Mouse (Mus musculus) lung, embryonic 16.5 days (tissue): Measurements from ENCODE around the gene Dnajc28. TPM values are rescaled to one million over a fixed set of nuclear protein-coding genes. Genes with fewer than 3 reads are reported as not detected.
A peak's percentile ranks its signal among the peaks of the same experiment; 100 is the strongest.

Experiments
- ATAC-seq: fragments of 200-750 bp; cut with Nextera tagmentation; 2 replicates; pipeline ENCODE4 v1.8.0; 2017; ENCODE audit warnings: low read depth, mild to moderate bottlenecking, moderate library complexity
- H3K27ac ChIP-seq: fragments of 300-500 bp; sonication (generic); 2 replicates; pipeline ENCODE4 v1.5.1; 2014; ENCODE audit warnings: mild to moderate bottlenecking, control low read depth, low read length
- H3K27me3 ChIP-seq: fragments of 300-500 bp; sonication (generic); 2 replicates; pipeline ENCODE4 v1.6.1; 2014; ENCODE audit warnings: low read depth, low read length, mixed read lengths; ENCODE audit not compliant: control insufficient read depth, insufficient read depth
- H3K36me3 ChIP-seq: fragments of 300-500 bp; sonication (generic); 2 replicates; pipeline ENCODE4 v1.6.1; 2014; ENCODE audit warnings: low read length; ENCODE audit not compliant: control insufficient read depth, insufficient read depth
- H3K4me1 ChIP-seq: fragments of 300-500 bp; sonication (generic); replicated peaks from 2 replicates; pipeline ENCODE4 v1.6.1; 2014; ENCODE audit warnings: low read length, mixed read lengths; ENCODE audit not compliant: control insufficient read depth, insufficient read depth
- H3K4me2 ChIP-seq: fragments of 300-500 bp; sonication (generic); 2 replicates; pipeline ENCODE4 v1.6.1; 2014; ENCODE audit warnings: low read depth, low read length, control low read depth
- H3K4me3 ChIP-seq: fragments of 300-500 bp; sonication (generic); 2 replicates; pipeline ENCODE4 v1.5.1; 2014; ENCODE audit warnings: mild to moderate bottlenecking, low read length, control low read depth
- H3K9ac ChIP-seq: fragments of 300-500 bp; sonication (generic); 2 replicates; pipeline ENCODE4 v1.6.1; 2014; ENCODE audit warnings: low read length, control low read depth
- H3K9me3 ChIP-seq: fragments of 300-500 bp; sonication (generic); 2 replicates; pipeline ENCODE4 v1.6.1; 2016; ENCODE audit warnings: low read length; ENCODE audit not compliant: control insufficient read depth
- whole genome bisulfite sequencing: fragments of 180-500 bp; shearing (Covaris S2); extraction: QIAGEN DNeasy Blood & Tissue Kit; methylation state at CpG from one replicate; pipeline ENCODE4 v1.1.7; 2014; 5-methylcytosine and 5-hydroxymethylcytosine counted together
- polyA plus RNA-seq: library from polyadenylated mRNA; unstranded; fragments of >200 nt; fragmentation: Nextera tagmentation; extraction: Ambion mirVana; gene quantifications from 2 replicates; pipeline ENCODE4 v1.2.1, GENCODE M21; 2015

Gene Dnajc28
- 2.2 and 2.9 TPM in 2 replicates for polyA plus RNA-seq

DNA sequence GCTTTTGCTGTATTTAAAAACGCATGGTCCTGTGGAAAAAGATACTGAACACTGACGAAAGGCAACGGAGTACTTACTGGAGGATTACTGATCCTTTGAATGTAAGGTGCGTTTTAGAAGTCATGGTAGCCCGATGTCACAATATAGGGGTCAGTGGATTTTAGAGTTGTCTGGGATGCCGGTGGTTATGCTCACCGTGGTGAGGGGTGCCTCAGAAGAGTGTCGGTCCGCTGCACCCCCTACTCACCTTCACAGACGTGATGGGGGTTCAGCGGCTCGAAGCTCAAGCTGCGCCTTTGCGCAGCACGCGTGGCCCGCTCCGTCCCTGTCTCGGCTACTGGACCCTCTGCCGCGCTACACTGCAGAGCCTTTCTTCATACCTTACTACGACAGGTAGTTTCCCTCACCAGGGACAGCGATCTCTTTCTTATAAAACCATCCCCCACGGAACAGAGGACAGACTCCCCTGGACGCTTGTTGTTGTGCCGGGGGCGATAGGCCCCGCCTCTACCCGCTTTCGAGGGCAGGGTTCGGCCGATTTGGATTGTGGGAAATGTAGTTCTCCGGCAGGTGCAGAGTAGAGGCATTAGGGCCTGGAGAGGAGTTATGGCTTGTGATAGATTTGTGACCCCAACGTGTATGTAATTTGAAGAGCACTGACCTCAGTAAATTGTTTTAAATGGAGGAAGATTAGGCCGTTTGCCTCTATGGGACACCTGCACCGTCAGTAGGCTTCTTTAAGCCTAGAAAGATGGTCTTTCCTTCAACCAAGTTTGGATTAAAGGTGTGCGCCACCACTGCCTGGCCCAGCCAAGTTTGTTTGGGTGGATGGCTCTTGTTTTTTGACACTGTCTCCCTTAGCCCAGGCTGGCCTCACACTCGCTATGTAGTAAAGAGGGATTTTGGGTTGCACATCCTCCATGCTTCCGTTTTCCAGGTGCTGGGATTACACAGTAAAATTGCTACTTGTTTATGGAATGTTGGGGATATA, at the start of gene Dnajc28:
Gene Dnajc28, minus strand, starts transcription at position 516 of the 991 bp plus-strand sequence.
- no peaks in the 10 kb centered on the region for H3K9me3 ChIP-seq
- no peak within 1 kb of the TSS for H3K27ac ChIP-seq
- peaks cover 16% of the 10 kb centered on the region for H3K36me3 ChIP-seq
- H3K4me3 ChIP-seq = peak within 1 kb of the TSS; percentile 68
- peak; percentile 91 for ATAC-seq
- peak within 1 kb of the TSS; percentile 74 for H3K9ac ChIP-seq
- peak within 1 kb of the TSS; percentile 86 for H3K4me2 ChIP-seq
- WGBS = 10% methylated on average over 39 of the region's 39 CpGs
- no peaks in the 10 kb centered on the region for H3K4me1 ChIP-seq
- H3K27me3 ChIP-seq = no peaks in the 10 kb centered on the region

GRCm38 (mm10) chr16:91663795-91664194, 45.0 kb upstream of the Dnajc28 start:
- ATAC-seq = no peak
- Histone ChIP-seq H3K27me3 (no peaks in the 10 kb centered on the region), H3K36me3 (peaks cover 61% of the 10 kb centered on the region), H3K4me3 (no peak overlapping the region), H3K9me3 (peaks cover 6% of the 10 kb centered on the region), H3K27ac (no peak overlapping the region), H3K9ac (no peak overlapping the region), H3K4me1 (no peaks in the 10 kb centered on the region), H3K4me2 (no peak overlapping the region)
- WGBS = 86% methylated on average over 3 of the region's 3 CpGs

- Histone ChIP-seq H3K27me3 (no peaks in the 10 kb centered on the region), H3K27ac (no peak overlapping the region), H3K36me3 (peaks cover 71% of the 10 kb centered on the region), H3K9me3 (peaks cover 7% of the 10 kb centered on the region), H3K4me3 (no peak overlapping the region), H3K9ac (no peak overlapping the region), H3K4me2 (no peak overlapping the region), H3K4me1 (no peaks in the 10 kb centered on the region)
- WGBS = 91% methylated on average over 16 of the region's 16 CpGs
- no peak for ATAC-seq
Measured at GRCm38 (mm10) chr16:91662336-91662735, 43.5 kb upstream of the Dnajc28 start.

- ATAC-seq = no peak
- 76% methylated on average over 1 of the region's 1 CpGs for WGBS
- no peak overlapping the region for H3K4me2 ChIP-seq
Measured at GRCm38 (mm10) chr16:91661397-91661796, 42.6 kb upstream of the Dnajc28 start.

DNA sequence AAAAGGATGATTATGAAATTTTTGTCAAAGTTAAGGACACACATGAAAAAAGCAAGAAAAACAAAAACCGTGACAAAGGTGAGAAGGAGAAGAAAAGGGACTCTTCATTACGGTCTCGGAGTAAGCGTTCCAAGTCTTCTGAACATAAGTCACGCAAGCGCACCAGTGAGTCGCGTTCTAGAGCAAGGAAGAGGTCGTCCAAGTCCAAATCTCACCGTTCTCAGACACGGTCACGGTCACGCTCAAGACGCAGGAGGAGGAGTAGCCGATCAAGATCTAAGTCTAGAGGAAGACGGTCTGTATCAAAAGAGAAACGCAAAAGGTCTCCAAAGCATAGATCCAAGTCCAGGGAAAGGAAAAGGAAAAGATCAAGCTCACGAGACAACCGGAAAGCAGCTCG, 41.0 kb upstream of the Dnajc28 start:
- Histone ChIP-seq H3K27ac (no peak overlapping the region), H3K9me3 (peaks cover 7% of the 10 kb centered on the region), H3K4me1 (no peaks in the 10 kb centered on the region), H3K4me3 (no peak overlapping the region), H3K9ac (no peak overlapping the region), H3K4me2 (no peak overlapping the region), H3K36me3 (peaks cover 76% of the 10 kb centered on the region), H3K27me3 (no peaks in the 10 kb centered on the region)
- 97% methylated on average over 20 of the region's 20 CpGs for WGBS
- ATAC-seq = no peak

More at GRCm38 (mm10) chr16:91661397-91661796, 42.6 kb upstream of the Dnajc28 start:
- Histone ChIP-seq H3K9me3 (peaks cover 7% of the 10 kb centered on the region), H3K27ac (no peak overlapping the region), H3K36me3 (peaks cover 72% of the 10 kb centered on the region), H3K4me3 (no peak overlapping the region), H3K27me3 (no peaks in the 10 kb centered on the region), H3K9ac (no peak overlapping the region), H3K4me1 (no peaks in the 10 kb centered on the region)

GRCm38 (mm10) chr16:91658471-91658870, 39.6 kb upstream of the Dnajc28 start:
- Histone ChIP-seq H3K27me3 (no peaks in the 10 kb centered on the region), H3K36me3 (peaks cover 73% of the 10 kb centered on the region), H3K27ac (no peak overlapping the region), H3K4me2 (no peak overlapping the region), H3K9me3 (peaks cover 7% of the 10 kb centered on the region), H3K4me3 (no peak overlapping the region), H3K9ac (no peak overlapping the region), H3K4me1 (no peaks in the 10 kb centered on the region)
- ATAC-seq = no peak
- 95% methylated on average over 5 of the region's 5 CpGs for WGBS

GRCm38 (mm10) chr16:91657285-91657684, 38.5 kb upstream of the Dnajc28 start:
- 96% methylated on average over 17 of the region's 17 CpGs for WGBS
- Histone ChIP-seq H3K4me3 (no peak overlapping the region), H3K9me3 (peaks cover 7% of the 10 kb centered on the region), H3K4me1 (no peaks in the 10 kb centered on the region), H3K9ac (no peak overlapping the region), H3K36me3 (peaks cover 76% of the 10 kb centered on the region), H3K4me2 (no peak overlapping the region), H3K27me3 (no peaks in the 10 kb centered on the region), H3K27ac (no peak overlapping the region)
- peak; percentile 31; the same call in 1 of the 2 replicates for ATAC-seq

DNA sequence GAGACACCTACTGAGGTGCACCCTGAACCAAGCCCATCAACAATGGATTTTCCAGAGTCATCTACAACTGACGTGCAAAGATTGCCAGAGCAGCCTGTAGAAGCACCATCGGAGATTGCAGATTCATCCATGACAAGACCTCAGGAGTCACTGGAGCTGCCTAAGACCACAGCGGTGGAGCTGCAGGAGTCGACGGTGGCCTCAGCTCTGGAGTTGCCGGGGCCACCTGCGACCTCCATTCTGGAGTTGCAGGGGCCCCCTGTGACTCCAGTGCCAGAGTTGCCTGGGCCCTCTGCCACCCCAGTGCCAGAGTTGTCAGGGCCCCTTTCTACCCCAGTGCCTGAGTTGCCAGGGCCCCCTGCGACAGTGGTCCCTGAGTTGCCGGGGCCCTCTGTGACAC, 36.5 kb upstream of the Dnajc28 start:
- H3K9ac ChIP-seq = no peak overlapping the region
- no peak overlapping the region for H3K4me2 ChIP-seq
- whole genome bisulfite sequencing = 97% methylated on average over 9 of the region's 9 CpGs
- no peak for ATAC-seq
- no peaks in the 10 kb centered on the region for H3K27me3 ChIP-seq
- no peak overlapping the region for H3K4me3 ChIP-seq
- H3K27ac ChIP-seq = no peak overlapping the region
- no peaks in the 10 kb centered on the region for H3K4me1 ChIP-seq
- peaks cover 7% of the 10 kb centered on the region for H3K9me3 ChIP-seq
- peaks cover 69% of the 10 kb centered on the region for H3K36me3 ChIP-seq

DNA sequence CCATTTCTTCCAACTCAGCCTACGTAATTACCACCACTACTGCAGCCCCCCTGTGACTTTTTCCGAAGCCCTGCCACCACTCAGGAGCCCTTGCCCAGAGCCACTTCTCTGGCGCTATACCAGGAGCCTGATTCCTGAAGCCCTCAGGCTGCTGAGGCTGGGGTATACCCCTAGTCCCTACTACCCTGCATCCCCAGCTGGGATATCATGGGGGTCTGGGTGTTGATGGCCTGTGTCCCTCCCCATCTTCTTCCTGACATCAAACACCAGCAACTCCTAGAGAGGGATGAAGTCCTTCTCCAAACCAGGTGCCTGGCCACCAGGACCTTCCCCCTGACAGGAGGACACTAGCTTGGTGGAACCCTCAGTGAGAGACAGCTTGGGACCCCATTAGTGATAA, 33.4 kb upstream of the Dnajc28 start:
- ATAC-seq = no peak
- H3K4me1 ChIP-seq = peaks cover 4% of the 10 kb centered on the region

More for the DNA sequence above, 33.4 kb upstream of the Dnajc28 start:
- Histone ChIP-seq H3K9ac (no peak overlapping the region), H3K27me3 (no peaks in the 10 kb centered on the region), H3K4me2 (no peak overlapping the region), H3K36me3 (peaks cover 38% of the 10 kb centered on the region), H3K27ac (no peak overlapping the region), H3K4me3 (no peak overlapping the region), H3K9me3 (no peaks in the 10 kb centered on the region)
- 88% methylated on average over 3 of the region's 3 CpGs for WGBS
